Mouse (Mus musculus): Measurements from ENCODE around the gene Ddx27. TPM values are rescaled to one million over a fixed set of nuclear protein-coding genes. Genes with fewer than 3 reads are reported as not detected.

The Ddx27 gene
- polyA plus RNA-seq, 1 experiment from 2014 or later: 78.8 TPM

DNA sequence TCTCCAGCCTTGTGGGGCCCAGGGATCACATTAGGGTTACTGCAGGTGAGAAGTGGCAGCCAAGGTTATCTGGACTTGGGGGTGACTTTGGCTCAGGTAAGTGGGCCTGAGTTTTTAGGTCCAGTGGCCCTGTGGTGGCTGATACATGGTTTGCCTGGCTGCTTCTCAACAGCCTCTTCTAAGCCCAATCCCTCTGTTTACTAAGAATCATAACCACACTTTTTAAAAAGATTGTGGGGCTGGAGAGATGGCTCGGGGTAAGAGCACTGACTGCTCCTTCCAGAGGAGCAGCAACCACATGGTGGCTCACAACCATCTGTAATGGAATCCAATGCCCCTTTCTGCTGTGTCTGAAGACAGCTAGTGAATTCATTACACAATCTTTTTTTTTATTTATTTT lies 51.0 kb downstream of the Ddx27 start:
- no peak for ATAC-seq
- Histone ChIP-seq H3K4me1 (peaks cover 44% of the 10 kb centered on the region), H3K27ac (peak overlapping the region; percentile 95), H3K4me2 (peak overlapping the region; percentile 89), H3K9me3 (replicated peaks) (no peaks in the 10 kb centered on the region), H3K9ac (peak overlapping the region; percentile 94), H3K36me3 (peaks cover 32% of the 10 kb centered on the region), H3K4me3 (peak overlapping the region; percentile 84), H3K27me3 (replicated peaks) (no peaks in the 10 kb centered on the region)
- 38% methylated on average over 1 of the region's 1 CpGs for WGBS (ENCODE audit: insufficient replicate concordance)

DNA sequence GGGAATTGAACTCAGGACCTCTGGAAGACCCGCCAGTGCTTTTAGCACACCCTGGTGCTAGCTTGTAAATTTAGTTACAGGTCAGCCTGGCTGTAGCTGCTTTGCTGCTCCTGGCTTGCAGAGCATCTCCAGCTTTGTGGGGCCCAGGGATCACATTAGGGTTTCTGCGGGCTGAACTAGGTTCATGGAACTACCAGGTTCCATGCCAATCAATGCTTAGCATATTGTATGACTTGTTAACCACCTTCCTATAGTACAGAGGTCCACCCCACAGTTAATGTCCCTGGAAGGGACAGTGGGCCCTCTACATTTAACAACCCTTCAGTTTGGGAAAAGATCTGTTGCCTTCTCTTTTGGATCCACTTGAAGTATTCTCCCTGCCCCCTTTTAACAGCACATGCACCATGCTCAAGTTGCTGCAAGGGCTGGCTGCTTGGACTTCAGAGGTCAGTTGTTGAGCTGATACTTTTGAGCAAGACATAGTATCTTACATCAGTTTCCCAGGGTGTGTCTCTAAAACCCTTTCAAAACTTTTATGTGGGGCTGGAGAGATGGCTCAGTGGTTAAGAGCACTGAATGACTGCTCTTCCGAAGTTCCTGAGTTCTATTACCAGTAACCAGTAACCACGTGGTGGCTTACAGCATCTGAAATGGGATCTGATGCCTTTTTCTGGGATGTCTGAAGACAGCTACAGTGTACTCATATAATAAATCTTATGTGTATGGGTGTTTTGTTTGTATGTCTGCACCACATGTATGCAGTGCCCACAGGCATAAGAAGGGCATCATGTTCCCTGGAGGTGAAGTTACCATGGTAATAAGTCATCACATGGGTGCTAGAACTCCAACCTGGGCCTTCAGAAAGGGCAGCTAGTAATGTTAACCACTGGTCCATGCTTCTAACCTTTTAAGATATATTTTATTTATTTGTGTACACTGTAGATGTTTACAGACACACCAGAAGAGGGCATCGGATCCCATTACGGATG lies 51.8 kb downstream of the Ddx27 start:
- ATAC-seq: 0 out of 2 replicates have a peak, but pooled peaks have one; percentile 1
- 17% methylated on average over 6 of the region's 6 CpGs for WGBS (ENCODE audit: insufficient replicate concordance)
- H3K4me1 ChIP-seq: peaks cover 44% of the 10 kb centered on the region

GRCm38 (mm10) chr2:167067575-167067974 lies 52.6 kb downstream of the Ddx27 start:
- Histone ChIP-seq H3K4me1 (peaks cover 48% of the 10 kb centered on the region), H3K4me2 (no peak overlapping the region), H3K27ac (peak overlapping the region; percentile 95), H3K27me3 (replicated peaks) (no peaks in the 10 kb centered on the region), H3K36me3 (peaks cover 32% of the 10 kb centered on the region), H3K4me3 (no peak overlapping the region), H3K9me3 (replicated peaks) (no peaks in the 10 kb centered on the region), H3K9ac (no peak overlapping the region)
- WGBS (ENCODE audit: insufficient replicate concordance): 35% methylated on average over 6 of the region's 6 CpGs
- ATAC-seq: no peak

More for the DNA sequence above, 51.8 kb downstream of the Ddx27 start:
- peaks cover 32% of the 10 kb centered on the region for H3K36me3 ChIP-seq
- H3K4me3 ChIP-seq: no peak overlapping the region
- H3K9ac ChIP-seq: no peak overlapping the region
- H3K27ac ChIP-seq: peak overlapping the region; percentile 95
- H3K9me3 ChIP-seq (replicated peaks): no peaks in the 10 kb centered on the region
- H3K4me2 ChIP-seq: no peak overlapping the region
- no peaks in the 10 kb centered on the region for H3K27me3 ChIP-seq (replicated peaks)

DNA sequence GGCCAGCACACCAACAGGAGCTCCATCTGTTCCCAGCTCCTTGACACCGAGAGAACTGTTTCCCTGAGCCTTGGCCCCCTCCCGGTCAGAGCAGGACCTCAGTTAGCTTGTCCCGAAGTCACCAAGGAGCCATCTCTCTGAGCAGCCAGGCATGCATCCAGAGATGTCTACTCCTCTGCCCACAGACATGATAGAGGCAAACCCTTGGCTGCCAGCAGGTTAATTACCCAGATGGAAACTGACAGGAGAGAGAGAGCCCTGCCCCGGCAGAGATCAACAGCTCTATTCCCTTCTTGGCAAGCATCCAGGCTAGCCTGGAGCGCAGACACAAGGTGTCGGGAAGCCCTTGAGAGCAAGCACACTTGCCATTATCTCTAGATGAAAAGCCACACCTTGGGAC lies 55.3 kb downstream of the Ddx27 start:
- H3K4me1 ChIP-seq: peaks cover 40% of the 10 kb centered on the region
- no peaks in the 10 kb centered on the region for H3K27me3 ChIP-seq (replicated peaks)
- ATAC-seq: no peak
- H3K4me2 ChIP-seq: peak overlapping the region; percentile 68; the same call in 1 of the 2 replicates
- 67% methylated on average over 6 of the region's 6 CpGs for WGBS (ENCODE audit: insufficient replicate concordance)
- no peak overlapping the region for H3K9ac ChIP-seq
- H3K27ac ChIP-seq: no peak overlapping the region
- H3K9me3 ChIP-seq (replicated peaks): no peaks in the 10 kb centered on the region
- H3K4me3 ChIP-seq: no peak overlapping the region
- H3K36me3 ChIP-seq: peaks cover 14% of the 10 kb centered on the region

- peak overlapping the region; percentile 59 for H3K27ac ChIP-seq
- 12% methylated on average over 12 of the region's 12 CpGs for WGBS (ENCODE audit: insufficient replicate concordance)
- H3K4me2 ChIP-seq: peak overlapping the region; percentile 68
- peak overlapping the region; percentile 50 for H3K9ac ChIP-seq
- H3K9me3 ChIP-seq (replicated peaks): no peaks in the 10 kb centered on the region
- peaks cover 32% of the 10 kb centered on the region for H3K4me1 ChIP-seq
- H3K27me3 ChIP-seq (replicated peaks): no peaks in the 10 kb centered on the region
- ATAC-seq: no peak
- peak overlapping the region; percentile 50 for H3K4me3 ChIP-seq
- peaks cover 5% of the 10 kb centered on the region for H3K36me3 ChIP-seq
These were observed 56.3 kb downstream of the Ddx27 start for GRCm38 (mm10) chr2:167071266-167071640.

DNA sequence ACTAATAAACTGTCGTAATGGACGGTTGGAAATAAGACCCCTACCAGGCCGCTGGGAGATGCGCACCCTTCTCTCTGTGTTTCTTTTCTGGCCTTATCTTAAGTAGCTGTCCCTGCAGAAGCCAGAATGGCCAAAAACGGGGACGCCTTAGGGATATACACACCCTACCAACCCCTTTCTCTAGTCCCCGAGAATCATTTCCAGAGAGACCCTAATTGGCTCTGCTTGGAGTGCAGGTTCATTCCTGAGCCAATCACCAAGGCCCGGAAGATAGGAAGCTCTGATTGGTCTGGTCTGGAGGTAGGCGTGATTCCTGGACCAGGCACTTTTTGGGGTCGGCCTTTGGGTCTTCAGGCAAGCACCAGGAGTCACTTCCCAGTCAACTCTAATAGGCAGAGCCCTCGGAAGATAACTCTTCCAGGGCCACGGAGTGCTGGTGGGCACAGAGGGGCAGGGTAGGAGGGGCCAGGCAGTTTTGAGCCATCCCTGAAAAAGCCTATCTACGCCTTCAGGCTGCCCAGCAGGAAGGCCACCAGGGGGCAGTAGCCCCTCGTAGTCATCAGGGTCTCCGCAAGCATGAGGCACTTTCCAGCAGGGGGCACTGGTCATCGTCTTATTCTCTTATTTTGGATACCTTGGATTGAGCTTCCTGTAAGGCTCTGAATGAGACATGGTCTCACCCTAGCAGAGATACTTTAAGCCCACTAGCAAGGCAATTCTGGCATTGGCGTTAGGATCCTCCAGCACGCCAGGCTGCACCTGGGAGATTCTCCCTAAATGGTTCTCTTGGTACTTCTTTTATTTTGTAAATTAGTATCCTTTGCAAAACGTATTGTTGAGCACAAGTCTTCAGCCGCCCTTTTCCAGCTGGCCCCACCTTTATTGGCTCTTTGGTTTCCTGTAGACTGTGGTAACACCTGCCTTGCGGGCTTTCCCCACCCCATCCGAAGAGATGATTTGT lies 56.9 kb downstream of the Ddx27 start:
- Histone ChIP-seq H3K4me3 (peak overlapping the region; percentile 50), H3K4me2 (peak overlapping the region; percentile 68), H3K27ac (peak overlapping the region; percentile 59), H3K36me3 (no peaks in the 10 kb centered on the region), H3K9ac (peak overlapping the region; percentile 50), H3K9me3 (replicated peaks) (no peaks in the 10 kb centered on the region), H3K27me3 (replicated peaks) (no peaks in the 10 kb centered on the region), H3K4me1 (peaks cover 28% of the 10 kb centered on the region)
- WGBS (ENCODE audit: insufficient replicate concordance): 8% methylated on average over 22 of the region's 22 CpGs
- ATAC-seq: peak; percentile 93

DNA sequence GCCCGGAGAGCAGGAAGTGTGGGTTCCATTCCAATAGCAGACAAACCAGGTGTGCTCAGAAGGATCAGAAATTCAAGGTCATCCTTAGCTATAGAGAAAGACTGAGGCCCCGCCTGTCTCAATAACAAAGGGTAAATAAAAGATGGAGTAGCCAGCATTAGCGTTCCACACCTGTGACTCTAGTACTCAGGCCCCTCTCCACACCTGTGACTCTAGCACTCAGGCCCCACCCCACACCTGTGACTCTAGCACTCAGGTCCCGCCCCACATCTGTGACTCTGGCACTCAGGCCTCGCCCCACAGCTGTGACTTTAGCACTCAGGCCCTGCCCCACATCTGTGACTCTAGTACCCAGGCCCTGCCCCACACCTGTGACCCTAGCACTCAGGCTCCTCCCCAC lies 59.6 kb downstream of the Ddx27 start:
- Histone ChIP-seq H3K4me2 (no peak overlapping the region), H3K27ac (no peak overlapping the region), H3K27me3 (replicated peaks) (peaks cover 11% of the 10 kb centered on the region), H3K4me3 (no peak overlapping the region), H3K9ac (no peak overlapping the region), H3K9me3 (replicated peaks) (no peaks in the 10 kb centered on the region), H3K36me3 (no peaks in the 10 kb centered on the region), H3K4me1 (peaks cover 20% of the 10 kb centered on the region)
- 77% methylated on average over 5 of the region's 5 CpGs for WGBS (ENCODE audit: insufficient replicate concordance)
- no peak for ATAC-seq

DNA sequence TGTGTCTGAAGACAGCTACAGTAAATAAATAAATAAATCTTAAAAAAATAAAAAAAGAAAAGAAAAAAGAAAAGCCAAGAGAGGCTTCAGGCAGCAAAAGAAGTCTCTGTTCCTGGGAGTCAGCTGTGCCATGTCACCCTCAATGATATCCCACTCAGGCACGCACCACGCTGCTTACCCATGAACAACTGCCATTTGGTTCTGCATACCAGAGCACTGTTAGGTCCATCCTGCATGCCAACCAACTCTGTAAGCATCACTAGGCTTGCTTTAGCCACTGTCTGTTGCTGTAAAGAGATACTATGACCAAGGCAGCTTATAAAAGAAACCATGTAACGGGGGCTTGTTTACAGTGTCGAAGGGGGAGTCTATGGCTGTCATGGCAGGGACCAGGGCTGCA lies 61.4 kb downstream of the Ddx27 start:
- H3K27me3 ChIP-seq (replicated peaks): peaks cover 11% of the 10 kb centered on the region
- H3K36me3 ChIP-seq: no peaks in the 10 kb centered on the region
- WGBS (ENCODE audit: insufficient replicate concordance): 83% methylated on average over 4 of the region's 4 CpGs
- H3K4me1 ChIP-seq: peaks cover 12% of the 10 kb centered on the region
- no peak overlapping the region for H3K4me3 ChIP-seq
- ATAC-seq: no peak
- no peak overlapping the region for H3K27ac ChIP-seq
- H3K9ac ChIP-seq: no peak overlapping the region
- no peak overlapping the region for H3K4me2 ChIP-seq
- no peaks in the 10 kb centered on the region for H3K9me3 ChIP-seq (replicated peaks)

GRCm38 (mm10) chr2:167076759-167077158 lies 61.8 kb downstream of the Ddx27 start:
- no peak overlapping the region for H3K9ac ChIP-seq
- H3K4me2 ChIP-seq: no peak overlapping the region
- H3K36me3 ChIP-seq: no peaks in the 10 kb centered on the region
- H3K4me1 ChIP-seq: peaks cover 12% of the 10 kb centered on the region
- peaks cover 15% of the 10 kb centered on the region for H3K27me3 ChIP-seq (replicated peaks)
- no peaks in the 10 kb centered on the region for H3K9me3 ChIP-seq (replicated peaks)
- WGBS (ENCODE audit: insufficient replicate concordance): 66% methylated on average over 2 of the region's 2 CpGs
- no peak overlapping the region for H3K4me3 ChIP-seq
- no peak for ATAC-seq
- no peak overlapping the region for H3K27ac ChIP-seq

GRCm38 (mm10) chr2:167077199-167077962 lies 62.4 kb downstream of the Ddx27 start:
- 59% methylated on average over 11 of the region's 11 CpGs for WGBS (ENCODE audit: insufficient replicate concordance)
- ATAC-seq: no peak
- Histone ChIP-seq H3K4me2 (no peak overlapping the region), H3K4me3 (no peak overlapping the region), H3K9ac (no peak overlapping the region), H3K9me3 (replicated peaks) (no peaks in the 10 kb centered on the region), H3K27ac (no peak overlapping the region), H3K4me1 (peaks cover 9% of the 10 kb centered on the region), H3K36me3 (no peaks in the 10 kb centered on the region), H3K27me3 (replicated peaks) (peaks cover 19% of the 10 kb centered on the region)

- Histone ChIP-seq H3K4me2 (no peak overlapping the region), H3K36me3 (no peaks in the 10 kb centered on the region), H3K4me1 (peaks cover 8% of the 10 kb centered on the region; the same call in 1 of the 2 replicates), H3K4me3 (no peak overlapping the region), H3K27ac (no peak overlapping the region), H3K27me3 (replicated peaks) (peaks cover 21% of the 10 kb centered on the region), H3K9ac (no peak overlapping the region), H3K9me3 (replicated peaks) (no peaks in the 10 kb centered on the region)
- WGBS (ENCODE audit: insufficient replicate concordance): 24% methylated on average over 7 of the region's 7 CpGs
- ATAC-seq: no peak
These were observed 63.5 kb downstream of the Ddx27 start for GRCm38 (mm10) chr2:167078486-167078885.
